Mouse (Mus musculus): ENCODE results near the gene Eef1a1. TPM values are rescaled to one million over a fixed set of nuclear protein-coding genes. Genes with fewer than 3 reads are reported as not detected.

Eef1a1 gene
- total RNA-seq (2023), result 1,000 to 10,000 TPM; 7,015 to 7,618 TPM

DNA sequence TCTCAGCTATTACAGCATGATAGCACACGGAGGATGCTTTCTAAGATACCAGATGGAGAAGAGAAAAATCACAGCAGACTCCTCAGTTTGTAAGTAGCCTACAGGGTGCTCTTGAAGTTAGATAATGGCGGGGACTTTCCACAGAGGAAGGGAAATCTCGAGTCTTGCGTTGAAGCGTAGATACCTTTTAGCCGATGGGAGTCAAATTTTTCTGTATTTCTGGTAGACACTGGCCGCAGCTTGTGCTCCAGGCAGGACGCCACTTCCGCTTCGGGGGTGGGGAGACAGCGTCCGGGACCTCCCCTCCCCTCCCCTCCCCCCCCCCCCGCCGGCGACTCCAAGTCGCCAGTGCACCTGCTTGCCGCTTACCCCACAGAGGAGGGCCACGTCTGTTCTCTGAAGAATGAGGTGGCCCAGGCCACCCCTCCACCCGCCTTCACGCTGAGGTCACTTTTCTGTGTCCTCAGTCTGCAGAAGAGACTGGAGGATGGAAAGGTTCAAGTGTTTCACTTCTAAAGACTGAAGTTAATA is at the start of gene Eef1a1:
TSS of gene Eef1a1 (minus strand) at position 262 of the 531 bp plus-strand sequence.

DNA sequence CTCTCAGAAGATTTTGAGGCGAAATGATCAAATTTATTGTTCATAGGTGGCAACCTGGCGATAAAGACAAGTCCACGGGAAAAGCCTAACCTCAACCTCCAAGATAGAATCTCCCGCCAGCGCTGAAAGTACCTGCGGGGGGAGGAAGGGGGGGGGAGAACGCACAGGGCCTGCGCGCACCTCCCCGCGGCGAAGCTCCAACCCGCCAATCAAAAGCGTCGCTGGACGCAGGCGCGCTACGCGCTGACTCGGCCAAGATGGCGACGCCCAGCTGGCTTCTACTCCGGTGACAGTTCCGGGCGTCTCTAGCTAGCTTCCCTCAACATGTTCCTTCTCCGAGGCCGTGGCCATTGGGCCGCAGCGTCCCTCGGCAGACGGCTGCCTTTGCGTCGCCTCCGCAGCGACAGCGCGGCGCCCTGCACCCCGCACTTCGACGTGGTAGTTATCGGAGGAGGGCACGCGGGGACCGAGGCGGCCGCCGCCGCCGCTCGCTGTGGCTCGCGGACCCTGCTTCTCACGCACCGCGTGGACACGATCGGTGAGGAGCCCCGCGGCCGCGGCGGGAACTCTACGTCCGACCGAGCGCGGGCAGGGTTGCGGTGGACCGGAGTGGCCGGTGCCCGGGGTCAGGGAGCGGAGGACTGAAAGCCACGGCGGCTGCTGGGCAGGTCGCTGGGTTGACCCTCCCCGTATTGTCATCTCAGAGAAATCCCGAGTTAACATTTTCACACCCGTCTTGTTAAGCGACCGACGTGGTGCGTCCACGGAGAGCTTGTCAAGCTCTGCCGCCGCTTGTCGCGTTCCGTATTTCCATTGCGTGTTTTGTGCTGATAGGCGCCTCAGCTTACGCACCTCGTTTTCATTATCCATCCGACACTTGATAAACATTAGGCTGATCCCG is 40.7 kb downstream of the Eef1a1 start, which contains the start of the genes Mto1 and Gm17324:
TSS of gene Mto1 (plus strand) at position 236 of the 901 bp plus-strand sequence.
TSS of gene Gm17324 (minus strand) at position 814 of the 901 bp plus-strand sequence.

DNA sequence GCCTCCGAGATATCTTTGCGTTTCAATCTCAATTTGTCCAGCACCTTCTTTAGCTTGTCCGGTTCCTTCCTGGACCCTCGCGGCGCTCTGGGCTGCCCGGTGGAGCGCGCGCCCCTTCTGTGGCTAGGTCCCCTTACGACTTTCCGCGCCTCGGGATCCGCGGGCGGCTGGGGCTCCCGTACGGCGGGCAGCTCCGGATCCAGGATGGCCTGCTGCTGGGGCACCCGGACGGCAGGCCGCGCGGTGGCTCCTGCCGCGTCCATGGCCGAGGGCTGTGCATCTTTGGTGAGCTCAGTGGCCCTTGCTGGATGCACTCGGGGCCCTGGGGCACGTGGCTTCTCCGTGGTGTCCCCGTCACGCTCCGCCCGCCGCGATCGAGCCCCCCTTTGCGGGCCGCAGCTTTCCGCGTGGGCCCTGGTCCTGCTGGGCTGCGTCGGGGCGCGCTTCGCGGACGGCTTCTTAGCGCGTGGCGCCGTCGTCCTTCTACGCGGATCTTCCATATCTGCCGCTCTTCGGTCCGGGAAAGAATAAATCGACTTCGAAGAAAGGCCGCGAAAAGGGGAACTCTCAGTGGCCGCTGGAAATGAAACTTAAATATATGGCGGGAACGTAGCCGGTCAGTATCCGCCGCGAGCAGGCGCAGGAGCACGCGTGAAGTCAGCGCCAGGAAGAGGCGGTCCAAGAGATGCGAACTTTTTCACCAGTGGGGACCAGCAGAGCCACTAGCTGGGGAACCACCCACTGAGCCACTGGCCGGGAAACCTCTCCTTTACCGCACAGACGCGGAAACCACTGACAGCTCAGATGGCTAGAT is 46.2 kb downstream of the Eef1a1 start, which contains the start of gene Cgas:
TSS of gene Cgas (minus strand) at position 659 of the 814 bp plus-strand sequence.

Other genes with a start within 250 kb of the Eef1a1 start
- gene Gm3776, start 232.0 kb downstream of the Eef1a1 start, total RNA-seq (2023), result not detected
- not detected for gene Gm10639, start 199.2 kb downstream of the Eef1a1 start, total RNA-seq (2023)
- not detected for gene Omt2a, start 174.4 kb downstream of the Eef1a1 start, total RNA-seq (2023)
- not detected for gene Omt2b, start 161.6 kb downstream of the Eef1a1 start, total RNA-seq (2023)
- not detected for gene Gsta2, start 133.4 kb downstream of the Eef1a1 start, total RNA-seq (2023)
- not detected for gene Dppa5a, start 121.0 kb downstream of the Eef1a1 start, total RNA-seq (2023)
- not detected for gene Ooep, start 110.4 kb downstream of the Eef1a1 start, total RNA-seq (2023)
- not detected for gene Ddx43, start 93.4 kb downstream of the Eef1a1 start, total RNA-seq (2023)
- 1 to 10 TPM; 5.6 to 7.4 TPM for gene Cgas, start 45.9 kb downstream of the Eef1a1 start, total RNA-seq (2023)
- gene Mto1, start 40.9 kb downstream of the Eef1a1 start, total RNA-seq (2023), result 10 to 100 TPM; 20.4 to 24.2 TPM
- gene Gm17324, start 40.4 kb downstream of the Eef1a1 start, total RNA-seq (2023), result not detected
- 10 to 100 TPM; 11.8 to 13.2 TPM for gene Slc17a5, start 98.9 kb upstream of the Eef1a1 start, total RNA-seq (2023)
- under 1 TPM; 0.24 TPM for gene Cd109, start 126.4 kb upstream of the Eef1a1 start, total RNA-seq (2023)